Mouse (Mus musculus) lung, embryonic 16.5 days (tissue): ENCODE results near the gene Ptcra. TPM values are rescaled to one million over a fixed set of nuclear protein-coding genes. Genes with fewer than 3 reads are reported as not detected.
"Not testable (repeated sequence)": the region's sequence is repeated elsewhere in the genome, so short reads cannot be mapped to it uniquely, and the experiment has no call there.

Experiments
- ATAC-seq: fragments of 200-750 bp; cut with Nextera tagmentation; 2 replicates; pipeline ENCODE4 v1.8.0; 2017; ENCODE audit warnings: low read depth, mild to moderate bottlenecking, moderate library complexity
- H3K27ac ChIP-seq: fragments of 300-500 bp; sonication (generic); 2 replicates; pipeline ENCODE4 v1.5.1; 2014; ENCODE audit warnings: mild to moderate bottlenecking, control low read depth, low read length
- H3K27me3 ChIP-seq: fragments of 300-500 bp; sonication (generic); 2 replicates; pipeline ENCODE4 v1.6.1; 2014; ENCODE audit warnings: low read depth, low read length, mixed read lengths; ENCODE audit not compliant: control insufficient read depth, insufficient read depth
- H3K36me3 ChIP-seq: fragments of 300-500 bp; sonication (generic); 2 replicates; pipeline ENCODE4 v1.6.1; 2014; ENCODE audit warnings: low read length; ENCODE audit not compliant: control insufficient read depth, insufficient read depth
- H3K4me1 ChIP-seq: fragments of 300-500 bp; sonication (generic); replicated peaks from 2 replicates; pipeline ENCODE4 v1.6.1; 2014; ENCODE audit warnings: low read length, mixed read lengths; ENCODE audit not compliant: control insufficient read depth, insufficient read depth
- H3K4me2 ChIP-seq: fragments of 300-500 bp; sonication (generic); 2 replicates; pipeline ENCODE4 v1.6.1; 2014; ENCODE audit warnings: low read depth, low read length, control low read depth
- H3K4me3 ChIP-seq: fragments of 300-500 bp; sonication (generic); 2 replicates; pipeline ENCODE4 v1.5.1; 2014; ENCODE audit warnings: mild to moderate bottlenecking, low read length, control low read depth
- H3K9ac ChIP-seq: fragments of 300-500 bp; sonication (generic); 2 replicates; pipeline ENCODE4 v1.6.1; 2014; ENCODE audit warnings: low read length, control low read depth
- H3K9me3 ChIP-seq: fragments of 300-500 bp; sonication (generic); 2 replicates; pipeline ENCODE4 v1.6.1; 2016; ENCODE audit warnings: low read length; ENCODE audit not compliant: control insufficient read depth
- WGBS: fragments of 180-500 bp; shearing (Covaris S2); extraction: QIAGEN DNeasy Blood & Tissue Kit; methylation state at CpG from one replicate; pipeline ENCODE4 v1.1.7; 2014; 5-methylcytosine and 5-hydroxymethylcytosine counted together
- polyA plus RNA-seq: library from polyadenylated mRNA; unstranded; fragments of >200 nt; fragmentation: Nextera tagmentation; extraction: Ambion mirVana; gene quantifications from 2 replicates; pipeline ENCODE4 v1.2.1, GENCODE M21; 2015

Ptcra gene
- polyA plus RNA-seq, 1 experiment from 2014 or later = 2.8 TPM

- Histone ChIP-seq H3K9ac (peak overlapping the region; percentile 89), H3K36me3 (peaks cover 36% of the 10 kb centered on the region), H3K27ac (peak overlapping the region; percentile 90), H3K4me2 (peak overlapping the region; percentile 71), H3K9me3 (no peaks in the 10 kb centered on the region), H3K27me3 (no peaks in the 10 kb centered on the region), H3K4me1 (peaks cover 21% of the 10 kb centered on the region), H3K4me3 (peak overlapping the region; percentile 97)
- WGBS = 6% methylated on average over 19 of the region's 20 CpGs
- peak; percentile 2; the same call in 1 of the 2 replicates for ATAC-seq
These were observed 10.0 kb upstream of the Ptcra start for GRCm38 (mm10) chr17:46773278-46774130.

GRCm38 (mm10) chr17:46772404-46773277 lies 9.1 kb upstream of the Ptcra start, which contains the start of gene 2310039H08Rik:
2310039H08Rik (plus strand) TSS chr17:46772635.
- peak within 1 kb of the TSS; percentile 90 for H3K27ac ChIP-seq
- WGBS = under 1% methylated on average over 50 of the region's 50 CpGs
- H3K4me3 ChIP-seq = peak within 1 kb of the TSS; percentile 97
- peaks cover 27% of the 10 kb centered on the region for H3K36me3 ChIP-seq
- peak within 1 kb of the TSS; percentile 89 for H3K9ac ChIP-seq
- H3K27me3 ChIP-seq = no peaks in the 10 kb centered on the region
- H3K4me1 ChIP-seq = peaks cover 21% of the 10 kb centered on the region
- H3K4me2 ChIP-seq = peak within 1 kb of the TSS; percentile 71
- H3K9me3 ChIP-seq = no peaks in the 10 kb centered on the region
- peak; percentile 91 for ATAC-seq

GRCm38 (mm10) chr17:46772038-46772403 lies 8.5 kb upstream of the Ptcra start:
- H3K27ac ChIP-seq = peak overlapping the region; percentile 90
- no peaks in the 10 kb centered on the region for H3K9me3 ChIP-seq
- ATAC-seq = peak; percentile 32
- H3K4me3 ChIP-seq = peak overlapping the region; percentile 97
- H3K4me2 ChIP-seq = peak overlapping the region; percentile 71
- H3K9ac ChIP-seq = peak overlapping the region; percentile 89
- H3K4me1 ChIP-seq = peaks cover 21% of the 10 kb centered on the region
- H3K27me3 ChIP-seq = no peaks in the 10 kb centered on the region
- peaks cover 21% of the 10 kb centered on the region for H3K36me3 ChIP-seq
- WGBS = 2% methylated on average over 5 of the region's 5 CpGs

- peak overlapping the region; percentile 71 for H3K4me2 ChIP-seq
- peak overlapping the region; percentile 97 for H3K4me3 ChIP-seq
- H3K27me3 ChIP-seq = no peaks in the 10 kb centered on the region
- no peaks in the 10 kb centered on the region for H3K9me3 ChIP-seq
- H3K27ac ChIP-seq = peak overlapping the region; percentile 90; the same call in 1 of the 2 replicates
- no peak for ATAC-seq
- H3K36me3 ChIP-seq = peaks cover 17% of the 10 kb centered on the region
- peak overlapping the region; percentile 89 for H3K9ac ChIP-seq
- WGBS = 46% methylated on average over 17 of the region's 17 CpGs
- peaks cover 21% of the 10 kb centered on the region for H3K4me1 ChIP-seq
These were observed 8.1 kb upstream of the Ptcra start for GRCm38 (mm10) chr17:46771616-46772015.

- peaks cover 12% of the 10 kb centered on the region for H3K36me3 ChIP-seq
- H3K9ac ChIP-seq = no peak overlapping the region
- no peak overlapping the region for H3K4me2 ChIP-seq
- H3K27ac ChIP-seq = no peak overlapping the region
- ATAC-seq = no peak
- H3K9me3 ChIP-seq = no peaks in the 10 kb centered on the region
- H3K4me1 ChIP-seq = peaks cover 18% of the 10 kb centered on the region
- no peak overlapping the region for H3K4me3 ChIP-seq
- no peaks in the 10 kb centered on the region for H3K27me3 ChIP-seq
- 85% methylated on average over 4 of the region's 4 CpGs for WGBS
These were observed 7.5 kb upstream of the Ptcra start for GRCm38 (mm10) chr17:46771025-46771424.

- no peaks in the 10 kb centered on the region for H3K27me3 ChIP-seq
- no peak overlapping the region for H3K4me2 ChIP-seq
- ATAC-seq = no peak
- no peak overlapping the region for H3K4me3 ChIP-seq
- no peak overlapping the region for H3K9ac ChIP-seq
- peaks cover 17% of the 10 kb centered on the region for H3K4me1 ChIP-seq
- no peak overlapping the region for H3K27ac ChIP-seq
- H3K9me3 ChIP-seq = no peaks in the 10 kb centered on the region
- peaks cover 8% of the 10 kb centered on the region for H3K36me3 ChIP-seq
- WGBS = 87% methylated on average over 11 of the region's 11 CpGs
These were observed 7.0 kb upstream of the Ptcra start for GRCm38 (mm10) chr17:46770546-46770945.

- no peak overlapping the region for H3K9ac ChIP-seq
- H3K27me3 ChIP-seq = no peaks in the 10 kb centered on the region
- peaks cover 7% of the 10 kb centered on the region for H3K4me1 ChIP-seq
- H3K36me3 ChIP-seq = no peaks in the 10 kb centered on the region
- H3K9me3 ChIP-seq = no peaks in the 10 kb centered on the region
- H3K4me2 ChIP-seq = no peak overlapping the region
- no peak overlapping the region for H3K27ac ChIP-seq
- 52% methylated on average over 8 of the region's 8 CpGs for WGBS
- no peak for ATAC-seq
- H3K4me3 ChIP-seq = no peak overlapping the region
These were observed 4.4 kb upstream of the Ptcra start for GRCm38 (mm10) chr17:46767868-46768267.

- not testable (repeated sequence) for H3K9me3 ChIP-seq, H3K36me3 ChIP-seq, H3K9ac ChIP-seq, H3K27ac ChIP-seq, H3K4me3 ChIP-seq, ATAC-seq, H3K4me1 ChIP-seq, H3K4me2 ChIP-seq, H3K27me3 ChIP-seq
- WGBS = 61% methylated on average over 8 of the region's 9 CpGs
These were observed 1.4 kb upstream of the Ptcra start for GRCm38 (mm10) chr17:46764916-46765315.

- H3K4me1 ChIP-seq = no peaks in the 10 kb centered on the region
- no peaks in the 10 kb centered on the region for H3K27me3 ChIP-seq
- 78% methylated on average over 12 of the region's 12 CpGs for WGBS
- no peak overlapping the region for H3K9ac ChIP-seq
- H3K4me2 ChIP-seq = no peak overlapping the region
- H3K9me3 ChIP-seq = no peaks in the 10 kb centered on the region
- no peak for ATAC-seq
- H3K36me3 ChIP-seq = no peaks in the 10 kb centered on the region
- no peak overlapping the region for H3K27ac ChIP-seq
- H3K4me3 ChIP-seq = no peak overlapping the region
These were observed 4.8 kb downstream of the Ptcra start for GRCm38 (mm10) chr17:46758753-46759152.
